Mouse (Mus musculus) adrenal gland (tissue): ENCODE data around the gene Ttyh2.
"Not testable (repeated sequence)": the region's sequence is repeated elsewhere in the genome, so short reads cannot be mapped to it uniquely, and the experiment has no call there.

ENCODE experiments used
- intact Hi-C: fragments of 180-260 bp; cut with DNase I; formaldehyde crosslinking; loops from one replicate; pipeline ENCODE4 v1.15.1; 2025

The Ttyh2 gene

GRCm38 (mm10) chr11:114656994-114657644 is 18.1 kb upstream of the Ttyh2 start:
- intact Hi-C loops = no loop called here

DNA sequence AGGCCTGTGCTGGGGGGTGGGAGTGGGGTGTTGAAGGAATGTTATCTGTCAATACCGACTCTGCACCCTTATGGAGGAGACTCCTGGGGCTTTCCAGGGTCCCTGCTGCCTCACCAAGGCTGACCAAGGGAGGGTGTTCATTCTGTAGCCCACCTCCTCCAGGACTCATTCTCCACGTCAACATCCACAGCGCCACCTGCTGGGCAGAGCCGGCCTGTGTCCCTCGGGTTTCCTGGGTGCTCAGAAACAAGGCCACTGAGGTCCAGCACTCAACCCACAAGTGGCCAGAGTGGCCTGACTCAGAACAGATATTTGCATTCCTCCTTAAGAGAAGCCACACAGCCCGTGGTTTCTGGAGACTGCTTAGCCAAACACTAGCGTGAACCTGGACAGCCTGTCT is 17.5 kb upstream of the Ttyh2 start:
- intact Hi-C loops = no loop called here

GRCm38 (mm10) chr11:114662161-114662560 is 13.1 kb upstream of the Ttyh2 start:
- intact Hi-C loops = no loop called here

GRCm38 (mm10) chr11:114662746-114663362 is 12.4 kb upstream of the Ttyh2 start:
- intact Hi-C loops = no loop called here

- intact Hi-C loops = no loop called here
Observed at GRCm38 (mm10) chr11:114664164-114664563, 11.1 kb upstream of the Ttyh2 start.

GRCm38 (mm10) chr11:114665463-114665862 is 9.8 kb upstream of the Ttyh2 start:
- intact Hi-C loops = no loop called here

- intact Hi-C loops = no loop called here
Observed at GRCm38 (mm10) chr11:114666786-114667185, 8.4 kb upstream of the Ttyh2 start.

GRCm38 (mm10) chr11:114667236-114667931 is 7.8 kb upstream of the Ttyh2 start:
- intact Hi-C loops = no loop called here

- intact Hi-C loops = not testable (repeated sequence)
Observed at GRCm38 (mm10) chr11:114667932-114668285, 7.3 kb upstream of the Ttyh2 start.

- intact Hi-C loops = no loop called here
Observed at GRCm38 (mm10) chr11:114668301-114668710, 6.9 kb upstream of the Ttyh2 start, which contains the start of gene Rpl38. Gene Rpl38, plus strand, starts transcription at chr11:114668524.

GRCm38 (mm10) chr11:114668741-114669623 is 6.2 kb upstream of the Ttyh2 start:
- intact Hi-C loops = no loop called here

GRCm38 (mm10) chr11:114669651-114670168 is 5.5 kb upstream of the Ttyh2 start:
- intact Hi-C loops = loop anchor here (5.0 kb wide), 1 partner anchor 43 kb away; no protein-coding TSS in a partner anchor

DNA sequence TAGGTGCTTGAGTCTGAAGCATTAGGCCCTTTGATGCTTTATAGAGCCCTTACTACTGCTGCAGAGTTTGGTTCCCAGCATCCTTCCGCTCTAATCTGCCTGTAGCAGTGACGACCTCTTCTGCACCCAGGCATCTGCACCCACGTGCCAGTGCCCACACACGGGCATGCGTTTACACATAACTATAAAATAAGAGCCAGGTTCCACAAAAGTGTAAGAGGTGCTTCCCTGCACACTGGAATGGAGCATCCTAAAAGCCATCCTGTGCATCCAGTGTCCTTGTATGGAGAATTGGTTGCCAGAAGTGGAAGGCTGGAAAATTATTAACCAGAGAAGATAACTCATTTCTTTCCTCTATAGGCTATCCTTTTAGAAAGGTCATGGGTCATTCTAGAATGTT is 4.1 kb upstream of the Ttyh2 start:
- intact Hi-C loops = loop anchor here (5.0 kb wide), 1 partner anchor 41 kb away; no protein-coding TSS in a partner anchor

DNA sequence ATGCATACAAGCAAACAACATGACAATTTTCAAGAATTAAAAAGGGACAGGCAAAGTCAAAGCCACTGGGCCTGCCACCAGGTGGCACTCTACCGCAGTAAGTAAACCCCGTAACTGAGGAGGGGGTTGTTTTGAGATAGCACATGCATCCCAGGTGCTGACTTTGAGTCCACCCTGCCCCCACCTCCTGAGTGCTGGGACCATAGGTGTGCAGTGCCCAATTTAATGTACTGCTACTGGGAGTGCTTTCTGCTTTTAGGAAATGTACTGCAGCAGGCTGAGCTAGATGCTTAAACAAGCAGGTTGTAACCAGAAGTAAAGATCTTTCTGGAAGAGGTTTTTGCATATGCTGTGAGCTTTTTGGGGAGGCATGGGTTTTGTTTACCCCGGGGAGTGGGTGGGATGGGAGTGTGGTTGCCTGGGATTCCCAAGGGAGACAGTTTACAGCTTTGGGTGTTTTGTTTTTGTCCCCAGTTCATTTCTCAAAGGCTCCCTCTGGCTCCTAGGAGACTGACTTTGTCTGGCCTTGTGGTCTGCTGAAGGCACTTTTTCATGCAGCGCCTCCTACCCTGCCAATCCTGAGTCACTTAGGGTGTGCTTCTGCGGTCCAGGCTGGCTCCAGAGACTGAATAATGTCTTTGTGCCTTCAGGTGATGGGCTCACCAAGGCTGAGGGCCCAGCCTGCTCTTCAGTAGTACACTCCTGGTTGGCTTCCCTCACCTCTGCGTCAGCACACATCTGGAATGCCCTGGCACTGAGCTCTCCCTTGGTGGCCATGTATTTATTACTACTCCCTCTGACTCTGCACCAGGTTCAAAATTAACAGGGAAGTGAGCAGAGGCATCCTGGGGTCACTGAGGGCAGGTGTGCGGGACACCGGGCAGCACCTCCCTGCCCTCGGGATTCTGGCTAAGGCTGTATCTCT is 2.2 kb upstream of the Ttyh2 start:
- intact Hi-C loops = loop anchor here (5.0 kb wide), 1 partner anchor 39 kb away; no protein-coding TSS in a partner anchor

DNA sequence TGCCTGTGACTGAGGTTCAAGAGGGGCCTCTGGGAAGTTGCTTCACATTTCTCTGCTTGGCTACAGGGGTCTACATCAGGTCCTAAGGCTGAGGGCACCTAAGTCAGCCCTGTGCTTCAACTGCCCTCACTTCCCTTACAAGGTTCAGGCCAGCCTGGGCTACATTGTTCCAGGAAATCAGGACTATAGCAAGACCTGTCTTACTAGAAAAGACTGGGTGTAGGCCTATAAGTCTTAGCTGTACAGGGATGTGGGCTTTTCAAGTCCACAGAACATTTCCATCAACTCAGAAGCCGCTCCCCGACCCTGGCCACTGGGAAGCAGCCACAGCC is 1.5 kb upstream of the Ttyh2 start:
- intact Hi-C loops = loop anchor here (5.0 kb wide), 1 partner anchor 39 kb away; no protein-coding TSS in a partner anchor

- intact Hi-C loops = loop anchor here (5.0 kb wide), 1 partner anchor 38 kb away; no protein-coding TSS in a partner anchor
Observed at GRCm38 (mm10) chr11:114674180-114674579, 1.1 kb upstream of the Ttyh2 start.

DNA sequence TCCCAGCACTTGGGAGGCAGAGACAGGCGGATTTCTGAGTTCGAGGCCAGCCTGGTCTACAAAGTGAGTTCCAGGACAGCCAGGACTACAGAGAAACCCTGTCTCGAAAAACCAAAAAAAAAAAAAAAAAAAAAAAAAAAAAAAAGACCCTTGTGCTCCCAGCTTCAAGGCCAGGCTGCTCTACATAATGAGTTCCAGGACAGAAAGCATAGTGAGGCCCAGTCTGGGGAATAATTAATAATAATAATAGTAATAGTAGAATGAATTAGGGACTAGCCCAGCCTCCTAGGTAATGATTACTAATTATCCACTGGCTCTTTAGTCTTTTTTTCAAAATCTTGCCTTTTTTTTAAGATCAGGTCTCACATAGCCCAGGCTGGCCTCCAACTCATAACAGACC is 435 bp upstream of the Ttyh2 start:
- intact Hi-C loops = loop anchor here (5.0 kb wide), 2 partner anchors 38 to 48 kb away; no protein-coding TSS in a partner anchor

- intact Hi-C loops = loop anchor here (5.0 kb wide), 1 partner anchor 46 kb away; no protein-coding TSS in a partner anchor
Observed at GRCm38 (mm10) chr11:114675826-114676401, 683 bp downstream of the Ttyh2 start.

DNA sequence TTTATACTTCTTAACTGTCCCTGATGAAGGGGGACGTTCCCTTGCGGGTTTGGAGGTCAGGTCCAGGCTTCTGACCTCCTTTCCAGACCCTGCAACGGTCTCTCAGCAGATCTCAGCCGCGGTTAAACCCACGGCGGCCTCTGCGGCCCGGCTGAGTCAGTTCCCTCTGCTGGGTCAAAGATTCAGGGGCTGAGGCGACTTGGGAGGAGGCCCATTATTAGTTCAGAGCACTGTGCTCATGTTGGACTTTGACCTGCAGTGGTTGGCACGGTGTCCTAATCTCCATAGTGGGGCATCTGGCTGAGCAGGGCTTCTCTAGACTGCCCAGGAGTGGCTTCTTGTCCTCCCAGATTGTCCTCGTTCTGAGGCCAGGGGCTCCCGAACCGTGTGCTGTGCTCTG is 1.2 kb downstream of the Ttyh2 start:
- intact Hi-C loops = loop anchor here (5.0 kb wide), 1 partner anchor 46 kb away; no protein-coding TSS in a partner anchor
